Mouse (Mus musculus) myocyte (in vitro differentiated cells): ENCODE results near the gene Hbb-y. TPM values are rescaled to one million over a fixed set of nuclear protein-coding genes. Genes with fewer than 3 reads are reported as not detected.

ENCODE experiments used
- H3K27me3 ChIP-seq: one replicate; pipeline ENCODE4 v1.6.1; 2011; ENCODE audit not compliant: control insufficient read depth, insufficient read depth, insufficient read length
- H3K36me3 ChIP-seq: one replicate; pipeline ENCODE4 v1.6.1; 2011; ENCODE audit not compliant: control insufficient read depth, insufficient read depth
- H3K4me2 ChIP-seq: one replicate; pipeline ENCODE4 v1.6.1; 2011; ENCODE audit warnings: low read depth, control low read depth
- H3K4me3 ChIP-seq: one replicate; pipeline ENCODE4 v1.5.1; 2011; ENCODE audit warnings: mild to moderate bottlenecking, control low read depth, moderate library complexity
- H3K79me2 ChIP-seq: one replicate; pipeline ENCODE4 v1.6.1; 2011; ENCODE audit not compliant: control insufficient read depth, insufficient read depth
- H3ac ChIP-seq: one replicate; pipeline ENCODE4 v1.6.1; 2011; ENCODE audit not compliant: control insufficient read depth, insufficient read length
- CEBPB ChIP-seq: IDR thresholded peaks from 2 replicates; pipeline ENCODE4 v1.6.1; 2011; ENCODE audit warnings: mild to moderate bottlenecking, moderate library complexity; ENCODE audit not compliant: poor library complexity, insufficient read depth, severe bottlenecking
- E2F4 ChIP-seq: IDR thresholded peaks from one replicate; pipeline ENCODE4 v1.6.1; 2011; ENCODE audit warnings: mild to moderate bottlenecking, control low read depth, moderate library complexity; ENCODE audit not compliant: insufficient read depth
- MAX ChIP-seq: IDR thresholded peaks from one replicate; pipeline ENCODE4 v1.6.1; 2011; ENCODE audit warnings: low read depth, mild to moderate bottlenecking, control low read depth
- MYOD1 ChIP-seq, 3 experiments: IDR thresholded peaks; one replicate each; pipeline ENCODE4 v1.6.1; 2011; ENCODE audit warnings: control low read depth in 2 of 3, low read depth in 2 of 3, mild to moderate bottlenecking in 2 of 3, moderate library complexity in 1 of 3; ENCODE audit not compliant: insufficient read length in 2 of 3, control insufficient read depth in 1 of 3
- MYOG ChIP-seq, 3 experiments: IDR thresholded peaks; one replicate each; pipeline ENCODE4 v1.6.1; 2011; ENCODE audit warnings: control low read depth in 2 of 3, low read depth in 2 of 3, mild to moderate bottlenecking in 2 of 3; ENCODE audit not compliant: insufficient read length in 2 of 3, control insufficient read depth in 1 of 3, insufficient read depth in 1 of 3
- POLR2A ChIP-seq: IDR thresholded peaks from one replicate; pipeline ENCODE4 v1.6.1; 2011; ENCODE audit warnings: low read depth, mild to moderate bottlenecking, control low read depth, moderate library complexity; ENCODE audit not compliant: insufficient read length
- POLR2AphosphoS2 ChIP-seq: IDR thresholded peaks from one replicate; pipeline ENCODE4 v1.6.1; 2011; ENCODE audit warnings: low read depth, control low read depth; ENCODE audit not compliant: insufficient read length
- REST ChIP-seq: IDR thresholded peaks from one replicate; pipeline ENCODE4 v1.6.1; 2011; ENCODE audit warnings: mild to moderate bottlenecking, control low read depth, moderate library complexity; ENCODE audit not compliant: insufficient read depth, insufficient read length
- SRF ChIP-seq: IDR thresholded peaks from one replicate; pipeline ENCODE4 v1.6.1; 2011; ENCODE audit warnings: low read depth; ENCODE audit not compliant: control insufficient read depth, insufficient read length
- TCF12 ChIP-seq: IDR thresholded peaks from one replicate; pipeline ENCODE4 v1.6.1; 2011; ENCODE audit warnings: mild to moderate bottlenecking, control low read depth; ENCODE audit not compliant: poor library complexity, insufficient read depth, severe bottlenecking
- TCF3 ChIP-seq: IDR thresholded peaks from one replicate; pipeline ENCODE4 v1.6.1; 2011; ENCODE audit warnings: low read depth, control low read depth; ENCODE audit not compliant: insufficient read length
- USF1 ChIP-seq: IDR thresholded peaks from one replicate; pipeline ENCODE4 v1.6.1; 2011; ENCODE audit warnings: low read depth, mild to moderate bottlenecking, control low read depth, moderate library complexity
- polyA plus RNA-seq: library from polyadenylated mRNA; unstranded; fragments of >200 nt; fragmentation: generic; extraction: Trizol; gene quantifications from one replicate; pipeline ENCODE4 v1.2.1, GENCODE M21; 2012; ENCODE audit warnings: missing spikeins

The Hbb-y gene
- not detected for polyA plus RNA-seq

DNA sequence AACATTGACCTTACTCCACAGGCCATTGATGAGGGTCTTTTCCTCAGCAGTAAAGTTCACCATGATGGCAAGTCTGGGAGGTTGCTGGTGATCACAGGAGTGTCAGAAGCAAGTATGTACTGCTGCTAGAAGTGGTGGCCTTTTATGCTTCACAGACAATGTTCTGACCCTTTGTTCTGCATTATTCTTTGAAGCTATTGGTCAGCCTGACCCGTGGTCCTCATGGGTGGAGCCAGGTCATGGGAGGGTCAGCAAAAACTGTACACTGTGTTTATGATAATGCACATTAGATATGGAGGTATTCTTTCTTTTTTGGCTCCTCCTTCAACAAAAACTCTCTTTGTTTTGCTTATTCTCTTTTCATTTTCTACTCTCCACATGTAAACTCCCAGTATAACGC is at the start of gene Hbb-y:
TSS of gene Hbb-y (minus strand) at position 127 of the 400 bp plus-strand sequence.
- no peaks in the 10 kb centered on the region for H3K79me2 ChIP-seq
- no peak within 1 kb of the TSS for H3K4me3 ChIP-seq
- H3K27me3 ChIP-seq, result no peaks in the 10 kb centered on the region
- no peaks in the 10 kb centered on the region for H3K36me3 ChIP-seq
- no peak within 1 kb of the TSS for H3K4me2 ChIP-seq
- TF ChIP-seq MAX (no peak), TCF12 (no peak), MYOG (IDR thresholded peaks at IDR 0.05; ENCODE audit: control insufficient read depth in 1 of 3, insufficient read depth in 1 of 3, insufficient read length in 2 of 3, low read depth in 2 of 3) (no peak), REST (no peak), POLR2A (no peak), E2F4 (no peak), SRF (no peak)
- H3ac ChIP-seq, result no peak within 1 kb of the TSS

DNA sequence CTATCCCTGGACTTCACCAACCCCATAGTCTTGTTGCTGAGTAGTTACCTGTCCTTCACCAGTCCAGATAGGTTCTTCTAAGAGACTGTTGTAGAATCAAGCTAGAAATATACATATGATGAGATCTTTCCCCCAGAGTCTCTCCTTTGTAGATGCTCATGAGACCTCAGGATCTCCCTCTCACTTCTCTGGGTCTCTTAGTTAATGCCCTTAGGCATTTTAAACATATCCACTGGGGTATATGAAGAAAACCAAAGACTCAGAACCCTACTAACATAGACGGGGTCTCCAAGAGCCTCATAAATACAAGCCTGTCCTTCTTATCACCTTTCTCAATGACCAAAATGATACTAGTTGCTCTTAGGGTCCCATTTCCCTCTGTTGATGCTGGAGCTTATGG is 41.4 kb upstream of the Hbb-y start, which contains the start of gene Olfr64:
TSS of gene Olfr64 (minus strand) at position 101 of the 400 bp plus-strand sequence.
- TF ChIP-seq MAX (no peak), SRF (no peak), MYOD1 (IDR thresholded peaks at IDR 0.05; ENCODE audit: control insufficient read depth in 1 of 3, insufficient read length in 2 of 3, low read depth in 2 of 3) (no peak), POLR2AphosphoS2 (no peak), TCF3 (no peak), E2F4 (no peak), TCF12 (no peak)
- H3K36me3 ChIP-seq, result no peaks in the 10 kb centered on the region
- no peak within 1 kb of the TSS for H3ac ChIP-seq

GRCm38 (mm10) chr7:103886152-103886551 is 33.1 kb upstream of the Hbb-y start, which contains the start of gene Olfr66:
TSS of gene Olfr66 (minus strand) at chr7:103886252.
- Histone ChIP-seq H3K4me3 (no peak within 1 kb of the TSS), H3K27me3 (no peaks in the 10 kb centered on the region), H3K36me3 (no peaks in the 10 kb centered on the region), H3K4me2 (no peak within 1 kb of the TSS), H3ac (no peak within 1 kb of the TSS), H3K79me2 (no peaks in the 10 kb centered on the region)
- TF ChIP-seq CEBPB (no peak), MYOD1 (IDR thresholded peaks at IDR 0.05; ENCODE audit: control insufficient read depth in 1 of 3, insufficient read length in 2 of 3, low read depth in 2 of 3) (no peak), MAX (no peak), REST (no peak), TCF3 (no peak), TCF12 (no peak), USF1 (no peak), POLR2AphosphoS2 (no peak), E2F4 (no peak), SRF (no peak), POLR2A (no peak), MYOG (IDR thresholded peaks at IDR 0.05; ENCODE audit: control insufficient read depth in 1 of 3, insufficient read depth in 1 of 3, insufficient read length in 2 of 3, low read depth in 2 of 3) (no peak)

More for the DNA sequence above, 41.4 kb upstream of the Hbb-y start, which contains the start of gene Olfr64:
- Histone ChIP-seq H3K79me2 (no peaks in the 10 kb centered on the region), H3K4me2 (no peak within 1 kb of the TSS), H3K27me3 (no peaks in the 10 kb centered on the region), H3K4me3 (no peak within 1 kb of the TSS)

DNA sequence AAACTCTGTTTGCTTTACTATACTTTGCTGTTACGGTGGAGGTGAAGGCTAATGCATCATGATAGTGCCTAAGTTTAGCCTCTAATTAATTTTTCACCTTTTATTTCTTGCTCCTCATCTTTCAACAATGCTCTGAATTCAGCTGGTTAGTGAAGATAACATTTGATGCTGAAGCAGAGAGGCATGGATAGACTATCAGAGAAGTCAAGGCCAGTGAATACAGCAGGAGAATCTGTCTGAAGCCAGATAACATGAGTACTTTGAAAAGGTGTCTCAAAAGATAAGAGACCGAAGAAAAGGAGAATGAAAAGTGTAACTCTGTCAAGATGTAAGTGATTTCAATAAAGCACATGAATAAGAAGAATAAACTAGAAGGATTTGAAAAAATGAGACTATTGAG is 24.1 kb upstream of the Hbb-y start:
- TF ChIP-seq MYOG (IDR thresholded peaks at IDR 0.05; ENCODE audit: control insufficient read depth in 1 of 3, insufficient read depth in 1 of 3, insufficient read length in 2 of 3, low read depth in 2 of 3), result no peak
- no peak for TF ChIP-seq POLR2A
- no peak for TF ChIP-seq SRF
- TF ChIP-seq MYOD1 (IDR thresholded peaks at IDR 0.05; ENCODE audit: control insufficient read depth in 1 of 3, insufficient read length in 2 of 3, low read depth in 2 of 3), result no peak
- no peak for TF ChIP-seq MAX
- TF ChIP-seq TCF3, result no peak
- TF ChIP-seq POLR2AphosphoS2, result no peak
- no peak for TF ChIP-seq REST
- no peak for TF ChIP-seq TCF12
- no peak for TF ChIP-seq CEBPB
- no peak for TF ChIP-seq USF1
- no peak for TF ChIP-seq E2F4
- Histone ChIP-seq H3K4me3 (no peak overlapping the region), H3K27me3 (no peaks in the 10 kb centered on the region), H3K4me2 (no peak overlapping the region), H3ac (no peak overlapping the region), H3K36me3 (no peaks in the 10 kb centered on the region), H3K79me2 (no peaks in the 10 kb centered on the region)

GRCm38 (mm10) chr7:103874451-103874850 is 21.4 kb upstream of the Hbb-y start:
- Histone ChIP-seq H3K4me2 (no peak overlapping the region), H3K36me3 (no peaks in the 10 kb centered on the region), H3K4me3 (no peak overlapping the region), H3K27me3 (no peaks in the 10 kb centered on the region), H3ac (no peak overlapping the region), H3K79me2 (no peaks in the 10 kb centered on the region)
- TF ChIP-seq USF1 (no peak), CEBPB (no peak), SRF (no peak), E2F4 (no peak), POLR2A (no peak), REST (no peak), POLR2AphosphoS2 (no peak), MYOD1 (IDR thresholded peaks at IDR 0.05; ENCODE audit: control insufficient read depth in 1 of 3, insufficient read length in 2 of 3, low read depth in 2 of 3) (no peak), MYOG (IDR thresholded peaks at IDR 0.05; ENCODE audit: control insufficient read depth in 1 of 3, insufficient read depth in 1 of 3, insufficient read length in 2 of 3, low read depth in 2 of 3) (no peak)
